Mouse (Mus musculus) heart, embryonic 11.5 days (tissue): ENCODE measurements around the gene Sox10. TPM values are rescaled to one million over a fixed set of nuclear protein-coding genes. Genes with fewer than 3 reads are reported as not detected.

ENCODE experiments used
- ATAC-seq: fragments of 200-750 bp; cut with Nextera tagmentation; replicated peaks from 2 replicates; pipeline ENCODE4 v1.8.0; 2017; ENCODE audit warnings: moderate library complexity; ENCODE audit not compliant: insufficient number of reproducible peaks, low FRiP score, low TSS enrichment
- H3K27ac ChIP-seq: fragments of 300-500 bp; sonication (generic); 2 replicates; pipeline ENCODE4 v1.5.1; 2014; ENCODE audit warnings: mild to moderate bottlenecking, low read depth, low read length
- H3K27me3 ChIP-seq: fragments of 300-500 bp; sonication (generic); 2 replicates; pipeline ENCODE4 v1.6.1; 2014; ENCODE audit warnings: mild to moderate bottlenecking, low read length, mixed read lengths; ENCODE audit not compliant: control insufficient read depth, insufficient read depth
- H3K36me3 ChIP-seq: fragments of 300-500 bp; sonication (generic); 2 replicates; pipeline ENCODE4 v1.6.1; 2014; ENCODE audit warnings: mild to moderate bottlenecking, low read length, moderate library complexity, mixed read lengths; ENCODE audit not compliant: control insufficient read depth, insufficient read depth
- H3K4me1 ChIP-seq: fragments of 300-500 bp; sonication (generic); 2 replicates; pipeline ENCODE4 v1.6.1; 2014; ENCODE audit warnings: low read length; ENCODE audit not compliant: control insufficient read depth, insufficient read depth
- H3K4me2 ChIP-seq: fragments of 300-500 bp; sonication (generic); 2 replicates; pipeline ENCODE4 v1.6.1; 2014; ENCODE audit warnings: mild to moderate bottlenecking, moderate library complexity
- H3K4me3 ChIP-seq: fragments of 300-500 bp; sonication (generic); 2 replicates; pipeline ENCODE4 v1.5.1; 2014; ENCODE audit warnings: low read depth, low read length
- H3K9ac ChIP-seq: fragments of 300-500 bp; sonication (generic); 2 replicates; pipeline ENCODE4 v1.6.1; 2014; ENCODE audit warnings: mild to moderate bottlenecking, low read depth, low read length, moderate library complexity
- H3K9me3 ChIP-seq: fragments of 300-500 bp; sonication (generic); replicated peaks from 2 replicates; pipeline ENCODE4 v1.6.1; 2016; ENCODE audit warnings: low read length; ENCODE audit not compliant: control insufficient read depth
- WGBS: fragments of 180-500 bp; shearing (Covaris S2); extraction: QIAGEN DNeasy Blood & Tissue Kit; methylation state at CpG from one replicate; pipeline ENCODE4 v1.1.7; 2014; ENCODE audit not compliant: insufficient replicate concordance; 5-methylcytosine and 5-hydroxymethylcytosine counted together
- polyA plus RNA-seq: library from polyadenylated mRNA; unstranded; fragments of >200 nt; fragmentation: Nextera tagmentation; extraction: Ambion mirVana; gene quantifications from 2 replicates; pipeline ENCODE4 v1.2.1, GENCODE M21; 2014

Sox10 gene
- polyA plus RNA-seq, 1 experiment from 2014 or later, result 1.1 TPM

- 50% methylated on average over 7 of the region's 7 CpGs for WGBS
- H3K9ac ChIP-seq, result no peak overlapping the region
- H3K9me3 ChIP-seq, result no peaks in the 10 kb centered on the region
- H3K4me1 ChIP-seq, result no peaks in the 10 kb centered on the region
- no peaks in the 10 kb centered on the region for H3K27me3 ChIP-seq
- no peak overlapping the region for H3K4me2 ChIP-seq
- peak; percentile 42; the same call in 1 of the 2 replicates for ATAC-seq
- H3K4me3 ChIP-seq, result no peak overlapping the region
- peaks cover 30% of the 10 kb centered on the region for H3K36me3 ChIP-seq
- H3K27ac ChIP-seq, result no peak overlapping the region
These were observed 16.5 kb downstream of the Sox10 start for GRCm38 (mm10) chr15:79148533-79148932.

- peaks cover 22% of the 10 kb centered on the region for H3K36me3 ChIP-seq
- ATAC-seq, result no peak
These were observed 19.5 kb downstream of the Sox10 start for GRCm38 (mm10) chr15:79145522-79145921.

GRCm38 (mm10) chr15:79144021-79144420 lies 21.0 kb downstream of the Sox10 start:
- Histone ChIP-seq H3K9ac (no peak overlapping the region), H3K27ac (no peak overlapping the region), H3K9me3 (no peaks in the 10 kb centered on the region), H3K4me2 (no peak overlapping the region), H3K4me3 (no peak overlapping the region), H3K4me1 (peaks cover 9% of the 10 kb centered on the region), H3K36me3 (peaks cover 18% of the 10 kb centered on the region), H3K27me3 (no peaks in the 10 kb centered on the region)
- ATAC-seq, result no peak
- 87% methylated on average over 8 of the region's 8 CpGs for WGBS

More at GRCm38 (mm10) chr15:79145522-79145921, 19.5 kb downstream of the Sox10 start:
- Histone ChIP-seq H3K27ac (no peak overlapping the region), H3K27me3 (no peaks in the 10 kb centered on the region), H3K9me3 (no peaks in the 10 kb centered on the region), H3K4me3 (no peak overlapping the region), H3K4me1 (peaks cover 9% of the 10 kb centered on the region), H3K4me2 (no peak overlapping the region), H3K9ac (no peak overlapping the region)
- WGBS, result 87% methylated on average over 7 of the region's 7 CpGs

GRCm38 (mm10) chr15:79143316-79143715 lies 21.7 kb downstream of the Sox10 start:
- Histone ChIP-seq H3K4me3 (no peak overlapping the region), H3K27me3 (no peaks in the 10 kb centered on the region), H3K9me3 (no peaks in the 10 kb centered on the region), H3K4me1 (peaks cover 9% of the 10 kb centered on the region), H3K27ac (no peak overlapping the region), H3K4me2 (no peak overlapping the region), H3K9ac (no peak overlapping the region), H3K36me3 (peaks cover 18% of the 10 kb centered on the region)
- 86% methylated on average over 12 of the region's 12 CpGs for WGBS
- ATAC-seq, result no peak

- Histone ChIP-seq H3K4me3 (peak overlapping the region; percentile 95), H3K36me3 (peaks cover 7% of the 10 kb centered on the region; the same call in 1 of the 2 replicates), H3K27me3 (no peaks in the 10 kb centered on the region), H3K4me2 (peak overlapping the region; percentile 77), H3K27ac (no peak overlapping the region; the same call in 1 of the 2 replicates), H3K9ac (peak overlapping the region; percentile 88), H3K9me3 (no peaks in the 10 kb centered on the region), H3K4me1 (peaks cover 9% of the 10 kb centered on the region)
- no peak; the same call in 1 of the 2 replicates for ATAC-seq
- WGBS, result 2% methylated on average over 7 of the region's 7 CpGs
These were observed 23.5 kb downstream of the Sox10 start for GRCm38 (mm10) chr15:79141566-79141917.

- Histone ChIP-seq H3K27me3 (no peaks in the 10 kb centered on the region), H3K9me3 (no peaks in the 10 kb centered on the region), H3K27ac (no peak within 1 kb of the TSS; the same call in 1 of the 2 replicates), H3K4me3 (peak within 1 kb of the TSS; percentile 95), H3K4me2 (peak within 1 kb of the TSS; percentile 77), H3K9ac (peak within 1 kb of the TSS; percentile 88), H3K4me1 (peaks cover 9% of the 10 kb centered on the region), H3K36me3 (peaks cover 7% of the 10 kb centered on the region; the same call in 1 of the 2 replicates)
- WGBS, result under 1% methylated on average over 57 of the region's 57 CpGs
- ATAC-seq, result peak; percentile 76
These were observed 24.0 kb downstream of the Sox10 start, which contains the start of the genes Polr2f and 1700088E04Rik for GRCm38 (mm10) chr15:79140866-79141565. Polr2f (plus strand) TSS chr15:79141009. 1700088E04Rik (minus strand) TSS chr15:79141253.

GRCm38 (mm10) chr15:79139640-79140039 lies 25.4 kb downstream of the Sox10 start:
- no peak for ATAC-seq
- Histone ChIP-seq H3K27me3 (no peaks in the 10 kb centered on the region), H3K4me3 (no peak overlapping the region), H3K9me3 (no peaks in the 10 kb centered on the region), H3K36me3 (0 out of 2 replicates have a peak, but pooled peaks cover 1% of the 10 kb centered on the region), H3K4me1 (peaks cover 9% of the 10 kb centered on the region), H3K9ac (no peak overlapping the region), H3K27ac (no peak overlapping the region), H3K4me2 (no peak overlapping the region)
- WGBS, result 56% methylated on average over 10 of the region's 10 CpGs

GRCm38 (mm10) chr15:79135783-79136575 lies 29.1 kb downstream of the Sox10 start:
- Histone ChIP-seq H3K4me3 (no peak overlapping the region), H3K36me3 (peaks cover 22% of the 10 kb centered on the region), H3K27ac (no peak overlapping the region), H3K9me3 (no peaks in the 10 kb centered on the region), H3K9ac (no peak overlapping the region), H3K27me3 (no peaks in the 10 kb centered on the region), H3K4me2 (no peak overlapping the region), H3K4me1 (no peaks in the 10 kb centered on the region)
- WGBS, result 80% methylated on average over 11 of the region's 11 CpGs
- ATAC-seq, result no peak
